Mouse (Mus musculus) ES-E14 (cell line): ENCODE measurements around the gene Nfkbil1. TPM values are rescaled to one million over a fixed set of nuclear protein-coding genes. Genes with fewer than 3 reads are reported as not detected.
A peak's percentile ranks its signal among the peaks of the same experiment; 100 is the strongest.

Experiments
- DNase-seq: peaks from one replicate; pipeline ENCODE4 v3.0.0-alpha.2; 2013; ENCODE audit warnings: low read depth, low spot score
- H3K27ac ChIP-seq: 2 replicates; pipeline ENCODE4 v1.5.1; 2012; ENCODE audit warnings: low read depth, mild to moderate bottlenecking, low read length, moderate library complexity, mixed read lengths; ENCODE audit not compliant: poor library complexity, insufficient read depth, severe bottlenecking
- H3K36me3 ChIP-seq: 2 replicates; pipeline ENCODE4 v1.6.1; 2012; ENCODE audit warnings: mild to moderate bottlenecking, low read length, moderate library complexity, mixed read lengths; ENCODE audit not compliant: control insufficient read depth, poor library complexity, insufficient read depth, severe bottlenecking
- H3K4me1 ChIP-seq, 2 experiments: fragments of 150-350 bp in 1 of 2; sonication (generic) in 1 of 2; 2 replicates each; pipeline ENCODE4 v1.6.1; 2012; ENCODE audit warnings: low read length in 2 of 2, mild to moderate bottlenecking in 1 of 2, mixed read lengths in 1 of 2; ENCODE audit not compliant: control insufficient read depth in 2 of 2, insufficient read depth in 2 of 2, poor library complexity in 1 of 2
- H3K4me3 ChIP-seq, 2 experiments: fragments of 150-350 bp in 1 of 2; sonication (generic) in 1 of 2; 2 replicates each; pipeline ENCODE4 v1.5.1; 2012; ENCODE audit warnings: low read length in 2 of 2, low read depth in 1 of 2, mild to moderate bottlenecking in 1 of 2, mixed read lengths in 1 of 2; ENCODE audit not compliant: insufficient read depth in 1 of 2, poor library complexity in 1 of 2, severe bottlenecking in 1 of 2
- H3K9ac ChIP-seq: 2 replicates; pipeline ENCODE4 v1.6.1; 2012; ENCODE audit warnings: low read depth, mild to moderate bottlenecking, low read length, mixed read lengths; ENCODE audit not compliant: poor library complexity, insufficient read depth, severe bottlenecking
- H3K9me3 ChIP-seq: fragments of 150-350 bp; sonication (generic); 2 replicates; pipeline ENCODE4 v1.6.1; 2012; ENCODE audit warnings: low read depth, mild to moderate bottlenecking, low read length; ENCODE audit not compliant: control insufficient read depth, insufficient read depth
- CHD2 ChIP-seq: IDR thresholded peaks from 2 replicates; pipeline ENCODE4 v1.6.1; 2014; ENCODE audit warnings: mild to moderate bottlenecking, low read depth, low read length, inconsistent platforms
- HCFC1 ChIP-seq: IDR thresholded peaks from 2 replicates; pipeline ENCODE4 v1.6.1; 2012; ENCODE audit warnings: low read length, inconsistent platforms, borderline replicate concordance; ENCODE audit not compliant: insufficient read depth
- MAFK ChIP-seq: IDR thresholded peaks from 2 replicates; pipeline ENCODE4 v1.6.1; 2014; ENCODE audit warnings: mild to moderate bottlenecking, low read depth, low read length, inconsistent platforms; ENCODE audit not compliant: insufficient read depth
- ZC3H11A ChIP-seq: IDR thresholded peaks from 2 replicates; pipeline ENCODE4 v1.6.1; 2012; ENCODE audit warnings: low read depth, mild to moderate bottlenecking, inconsistent platforms, low read length, borderline replicate concordance
- ZNF384 ChIP-seq: IDR thresholded peaks from 2 replicates; pipeline ENCODE4 v1.6.1; 2012; ENCODE audit warnings: low read depth, low read length, inconsistent platforms
- in situ Hi-C, 2 experiments: fragments of 600-800 bp; cut with MboI; formaldehyde crosslinking; loops; one replicate each; pipeline ENCODE4 v1.15.1; 2025; ENCODE audit warnings: low sequenced_read_pairs in 2 of 2, inconsistent platforms in 1 of 2; ENCODE audit not compliant: unreplicated experiment in 2 of 2
- total RNA-seq: library from RNA; depleted of rRNA; stranded (reverse); fragments of 300-350 nt; gene quantifications from 2 replicates; pipeline ENCODE4 v1.2.3, GENCODE M21; 2012

Gene Nfkbil1
- total RNA-seq, 1 experiment, result 6.1 TPM

- 0 out of 2 replicates have a peak overlapping the region, but pooled peaks have one; percentile 17 for H3K9ac ChIP-seq
- H3K27ac ChIP-seq, result no peak overlapping the region
- in situ Hi-C loops, result no loop called here
- H3K4me1 ChIP-seq, result peaks cover 10 to 20% of the 10 kb centered on the region in 2 experiments; a peak in 2 of 4 replicates
- no peaks in the 10 kb centered on the region for H3K9me3 ChIP-seq
- peak overlapping the region in 1 of 2 experiments; percentile 3; a peak in 1 of 4 replicates for H3K4me3 ChIP-seq
- TF ChIP-seq MAFK, result no peak
- peaks cover 72% of the 10 kb centered on the region for H3K36me3 ChIP-seq
- DNase-seq, result no peak
These were observed 9.4 kb upstream of the Nfkbil1 start for GRCm38 (mm10) chr17:35244999-35245398.

- TF ChIP-seq MAFK, result no peak
- TF ChIP-seq CHD2, result no peak
- peak overlapping the region; percentile 95 to 96 for H3K4me3 ChIP-seq
- no peaks in the 10 kb centered on the region for H3K9me3 ChIP-seq
- peaks cover 10 to 20% of the 10 kb centered on the region in 2 experiments; a peak in 2 of 4 replicates for H3K4me1 ChIP-seq
- H3K27ac ChIP-seq, result no peak overlapping the region
- peak overlapping the region; percentile 100 for H3K9ac ChIP-seq
- no peak for DNase-seq
- in situ Hi-C loops, result no loop called here
- H3K36me3 ChIP-seq, result peaks cover 54% of the 10 kb centered on the region
These were observed 7.5 kb upstream of the Nfkbil1 start for GRCm38 (mm10) chr17:35243086-35243485.

GRCm38 (mm10) chr17:35242015-35242941 is 6.7 kb upstream of the Nfkbil1 start:
- Histone ChIP-seq H3K4me1 (peaks cover 10 to 20% of the 10 kb centered on the region in 2 experiments; a peak in 2 of 4 replicates), H3K36me3 (peaks cover 47% of the 10 kb centered on the region), H3K9me3 (no peaks in the 10 kb centered on the region), H3K4me3 (peak overlapping the region; percentile 95 to 96), H3K27ac (peak overlapping the region; percentile 80), H3K9ac (peak overlapping the region; percentile 100)
- no peak for DNase-seq
- in situ Hi-C loops, result no loop called here
- no peak for TF ChIP-seq MAFK
- no peak for TF ChIP-seq ZC3H11A
- no peak for TF ChIP-seq ZNF384
- TF ChIP-seq CHD2, result no peak
- TF ChIP-seq HCFC1, result no peak

GRCm38 (mm10) chr17:35241305-35242014 is 5.9 kb upstream of the Nfkbil1 start, which contains the start of gene Ddx39b:
TSS of gene Ddx39b (plus strand) at chr17:35241746.
- in situ Hi-C loops, result no loop called here
- H3K4me1 ChIP-seq, result peaks cover 10 to 18% of the 10 kb centered on the region in 2 experiments; a peak in 2 of 4 replicates
- TF ChIP-seq CHD2, result no peak
- TF ChIP-seq ZNF384, result no peak
- no peak for TF ChIP-seq MAFK
- peak; percentile 49; the same call in 1 of the 2 replicates for TF ChIP-seq HCFC1

More at GRCm38 (mm10) chr17:35241305-35242014, 5.9 kb upstream of the Nfkbil1 start, which contains the start of gene Ddx39b:
- H3K36me3 ChIP-seq, result peaks cover 39% of the 10 kb centered on the region
- no peaks in the 10 kb centered on the region for H3K9me3 ChIP-seq
- DNase-seq, result peak; percentile 91
- H3K9ac ChIP-seq, result peak within 1 kb of the TSS; percentile 100
- H3K27ac ChIP-seq, result peak within 1 kb of the TSS; percentile 93
- H3K4me3 ChIP-seq, result peak within 1 kb of the TSS; percentile 95 to 96
